Mouse (Mus musculus) small intestine, adult 2 months (tissue): ENCODE data around the gene Cs.

Source experiments
- CTCF ChIP-seq: fragments of 200-500 bp; IDR thresholded peaks from 2 replicates; pipeline ENCODE4 v1.5.1; 2012; ENCODE audit warnings: low read depth, mild to moderate bottlenecking, control low read depth, inconsistent platforms, low read length, moderate library complexity, mixed read lengths; ENCODE audit not compliant: insufficient replicate concordance, insufficient read length; ENCODE audit errors: extremely low read depth
- POLR2A ChIP-seq: fragments of 200-500 bp; IDR thresholded peaks from 2 replicates; pipeline ENCODE4 v1.6.1; 2012; ENCODE audit warnings: low read depth, mild to moderate bottlenecking, control low read depth, inconsistent platforms, low read length, moderate library complexity

GRCm38 (mm10) chr10:128315578-128315977, 22.0 kb upstream of the Cs start:
- TF ChIP-seq POLR2A = no peak
- TF ChIP-seq CTCF = no peak
